Mouse (Mus musculus) embryo, embryonic 9.5 days (tissue): ENCODE results near the gene Tmem50b.
"Not testable (repeated sequence)": the region's sequence is repeated elsewhere in the genome, so short reads cannot be mapped to it uniquely, and the experiment has no call there.

Source experiments
- DNase-seq: peaks from one replicate; pipeline ENCODE4 v3.0.0-alpha.2; 2017; ENCODE audit errors: extremely low spot score

Gene Tmem50b

DNA sequence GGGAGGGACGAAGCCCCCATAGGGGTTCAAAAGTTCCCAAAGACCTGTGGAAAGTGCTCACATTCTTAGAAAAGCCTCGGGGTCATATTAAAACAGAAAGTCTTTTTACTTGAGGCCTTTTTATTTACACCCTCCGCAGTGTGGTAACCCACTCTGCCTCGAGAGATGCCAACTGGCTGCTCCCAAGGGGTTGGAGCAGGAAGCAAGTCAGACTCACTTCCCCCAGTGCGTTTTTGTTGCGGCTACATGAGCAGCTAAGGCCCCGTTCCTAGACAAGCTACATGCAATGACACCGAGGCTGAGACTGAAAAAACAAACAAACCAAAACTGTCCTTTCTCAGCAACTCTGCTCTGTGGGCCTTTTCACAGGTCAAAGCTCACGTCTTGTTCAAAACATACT lies 59.1 kb downstream of the Tmem50b start:
- no peak for DNase-seq

DNA sequence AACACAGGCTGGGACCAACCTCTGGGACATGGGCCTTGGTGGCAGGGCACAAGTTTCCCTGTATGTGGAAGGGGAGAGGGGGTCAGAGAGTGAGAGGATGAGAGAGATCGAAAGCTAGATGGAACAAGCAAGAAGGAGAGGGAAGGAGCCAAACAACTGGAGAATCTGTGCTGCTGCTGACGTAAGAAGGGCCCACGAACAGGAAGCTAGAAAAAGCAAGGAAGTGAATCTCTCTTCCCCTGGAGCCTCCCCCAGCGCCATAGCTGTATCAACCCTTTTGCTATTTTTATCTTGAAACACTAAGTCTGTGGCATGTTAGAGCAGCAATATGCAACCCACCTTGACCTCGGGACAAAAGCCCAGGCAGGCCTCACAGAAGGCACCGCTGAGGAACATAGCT lies 59.5 kb downstream of the Tmem50b start:
- DNase-seq: no peak

DNA sequence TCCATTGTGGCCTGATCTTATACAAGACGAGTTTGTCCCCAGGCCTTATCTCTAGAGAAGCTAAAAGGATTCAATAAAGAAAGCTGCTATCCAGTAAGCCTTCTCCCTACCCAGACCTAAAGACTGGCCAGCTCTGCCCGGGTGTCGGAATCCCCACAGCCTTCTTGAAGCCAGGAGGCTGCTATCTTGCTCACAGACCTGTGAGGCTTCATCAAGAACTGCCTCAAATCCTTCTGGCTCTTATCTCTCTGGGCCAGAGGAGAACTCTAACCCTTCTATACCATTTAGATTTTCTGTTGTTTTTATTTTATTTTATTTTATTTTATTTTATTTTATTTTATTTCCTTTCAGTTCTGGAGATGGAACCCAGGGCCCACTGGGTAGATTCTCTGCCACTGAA lies 60.5 kb downstream of the Tmem50b start:
- DNase-seq: no peak

DNA sequence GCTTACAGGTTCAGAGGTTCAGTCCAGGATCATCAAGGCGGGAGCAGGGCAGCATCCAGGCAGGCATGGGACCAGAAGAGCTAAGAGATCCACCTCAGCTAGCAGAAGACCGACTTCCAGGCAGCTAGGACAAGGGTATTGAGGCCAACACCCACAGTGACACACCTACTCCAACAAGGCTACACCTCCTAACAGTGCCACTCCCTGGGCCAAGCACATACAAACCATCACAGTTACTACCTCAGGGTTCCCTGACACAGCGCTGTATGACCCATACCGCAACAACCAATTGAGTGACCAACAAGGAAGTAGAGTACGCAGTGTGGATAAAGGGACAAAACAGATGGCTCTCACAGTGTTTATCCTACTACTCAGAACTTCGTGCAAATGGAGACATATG lies 61.2 kb downstream of the Tmem50b start:
- DNase-seq: no peak

DNA sequence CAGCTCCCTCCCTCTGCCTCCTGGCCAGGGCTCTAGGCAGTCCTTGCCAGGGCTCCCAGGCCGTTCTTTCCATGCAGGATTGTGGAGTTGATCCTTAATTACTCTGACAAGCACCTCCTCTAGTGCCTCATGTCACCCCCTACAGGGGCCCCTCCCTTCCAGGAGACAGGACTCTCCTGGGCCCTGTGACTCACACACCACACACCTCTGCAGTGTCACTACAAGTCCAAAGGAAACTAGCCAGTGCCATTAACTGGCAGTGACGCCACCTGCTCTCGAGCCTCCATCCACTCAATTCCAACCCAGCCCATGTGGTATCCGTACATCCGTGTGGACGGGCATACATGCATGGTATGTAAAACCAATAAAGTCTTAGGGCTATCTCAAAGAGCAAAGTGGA lies 62.7 kb downstream of the Tmem50b start:
- DNase-seq: no peak

DNA sequence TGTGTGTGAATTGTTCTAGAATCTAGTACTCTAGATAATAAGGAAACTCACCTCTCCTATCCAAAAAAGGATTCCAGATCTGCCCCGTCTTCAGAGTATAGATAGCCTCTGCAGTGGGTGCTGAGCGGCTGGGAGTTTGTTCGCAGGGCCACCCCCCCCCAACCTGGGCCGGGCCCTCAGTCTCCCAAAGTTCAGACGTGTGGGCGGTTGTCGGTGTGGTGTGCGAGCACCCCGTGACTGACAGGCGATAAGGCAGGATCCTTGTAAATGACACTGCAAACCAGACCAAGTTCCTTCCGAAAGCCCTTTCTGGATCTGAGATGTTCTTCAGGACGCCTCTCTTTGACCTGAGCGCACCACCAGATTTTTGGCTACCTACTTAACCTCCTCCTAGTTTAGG lies 63.1 kb downstream of the Tmem50b start:
- peak; percentile 92 for DNase-seq

DNA sequence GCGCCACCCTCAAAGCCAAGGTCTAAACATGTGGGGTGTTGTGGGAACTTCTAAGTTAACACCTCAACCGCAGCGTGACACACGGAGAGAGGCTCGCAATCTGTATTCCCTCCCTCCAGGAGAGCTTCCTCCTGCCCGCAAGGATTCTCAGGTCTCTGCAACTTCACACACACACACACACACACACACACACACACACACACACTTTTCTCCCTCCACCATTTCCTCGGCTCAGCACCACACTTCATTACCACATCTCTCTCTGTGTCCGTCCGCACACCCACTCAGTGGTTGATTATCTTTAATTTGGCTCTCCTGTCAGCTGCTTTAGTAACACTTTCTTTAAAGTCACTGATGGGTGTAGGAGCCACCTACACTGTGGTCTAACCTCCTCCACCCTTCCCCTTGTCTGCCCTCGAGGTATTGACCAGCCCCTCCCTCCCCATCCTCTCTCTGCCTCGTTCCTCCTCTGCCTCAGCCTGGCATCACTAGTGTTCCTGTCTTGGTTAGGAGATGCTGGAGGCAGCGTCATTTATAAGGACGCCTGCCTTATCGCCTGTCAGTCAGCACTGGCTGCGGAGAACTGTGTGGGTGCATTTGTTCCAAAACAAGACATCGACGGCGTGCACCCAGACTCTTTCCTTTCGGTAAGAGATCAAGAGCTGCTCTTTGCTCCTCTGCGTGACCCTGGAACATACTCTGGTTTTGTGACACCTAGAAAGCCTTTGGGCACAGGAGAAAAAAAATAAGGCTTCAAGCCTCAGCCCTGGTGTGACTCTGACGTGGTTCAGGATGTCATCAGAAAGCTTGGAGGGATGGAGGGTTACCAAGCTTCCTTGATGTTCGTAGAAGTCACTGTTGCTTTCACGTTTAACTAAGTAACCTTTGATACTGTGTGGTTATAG lies 64.3 kb downstream of the Tmem50b start:
- no peak for DNase-seq

DNA sequence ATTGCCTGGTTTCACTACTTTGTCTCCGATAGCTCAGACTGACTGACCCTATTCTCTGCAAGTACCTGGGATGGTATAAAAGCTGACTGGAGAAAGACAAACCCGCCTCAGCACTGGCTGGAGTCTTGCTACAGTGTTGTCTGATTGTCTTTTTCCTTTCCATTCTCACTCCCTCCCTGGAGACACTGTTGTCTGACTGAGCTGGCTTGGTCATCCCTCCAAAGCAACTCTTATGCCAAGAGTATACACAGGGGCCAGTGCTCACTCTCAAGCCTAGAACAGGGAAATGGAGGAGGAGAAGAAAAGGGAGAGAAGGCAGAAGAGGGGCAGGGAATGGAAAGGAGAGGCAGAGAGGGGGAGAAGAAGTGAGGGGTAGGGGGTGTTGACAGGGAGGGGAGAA lies 65.2 kb downstream of the Tmem50b start:
- no peak for DNase-seq

DNA sequence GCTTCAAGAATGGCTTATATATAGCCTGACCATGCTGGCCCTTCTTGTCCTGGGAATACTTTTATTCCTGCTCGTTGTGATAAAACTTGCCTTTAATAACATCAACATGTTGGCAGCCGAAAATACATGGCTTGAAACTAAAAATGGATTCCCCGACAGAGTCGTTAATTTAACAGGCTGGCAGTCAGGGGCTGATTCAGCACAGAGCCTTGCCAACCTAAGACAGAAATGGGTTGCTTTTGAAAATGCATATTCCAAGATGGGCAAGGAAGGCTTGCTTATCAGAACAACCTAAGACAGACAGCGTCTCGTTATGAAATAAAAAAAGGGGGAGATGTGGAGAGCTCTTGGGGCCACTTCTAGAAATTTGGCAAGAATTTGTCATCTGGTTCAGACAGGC lies 65.7 kb downstream of the Tmem50b start:
- DNase-seq: no peak

DNA sequence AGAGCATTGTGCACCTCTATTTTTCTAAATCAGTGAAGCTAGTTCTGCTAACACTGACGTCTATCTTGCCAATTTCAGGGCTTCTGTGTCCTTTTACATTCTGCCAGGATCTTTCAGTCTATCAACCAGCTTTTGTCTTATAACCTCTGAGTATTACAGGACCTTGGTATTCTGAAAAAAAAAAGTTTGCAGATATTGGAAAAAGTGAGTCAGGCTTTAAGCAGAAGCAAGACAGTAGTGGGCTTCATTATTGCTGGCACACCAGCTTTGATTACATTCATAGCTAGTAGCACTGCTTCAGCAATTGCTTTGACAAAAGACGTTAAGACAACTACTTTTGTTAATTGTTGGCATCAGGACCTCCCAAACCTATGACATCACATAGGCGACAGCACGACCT lies 66.8 kb downstream of the Tmem50b start:
- not testable (repeated sequence) for DNase-seq

DNA sequence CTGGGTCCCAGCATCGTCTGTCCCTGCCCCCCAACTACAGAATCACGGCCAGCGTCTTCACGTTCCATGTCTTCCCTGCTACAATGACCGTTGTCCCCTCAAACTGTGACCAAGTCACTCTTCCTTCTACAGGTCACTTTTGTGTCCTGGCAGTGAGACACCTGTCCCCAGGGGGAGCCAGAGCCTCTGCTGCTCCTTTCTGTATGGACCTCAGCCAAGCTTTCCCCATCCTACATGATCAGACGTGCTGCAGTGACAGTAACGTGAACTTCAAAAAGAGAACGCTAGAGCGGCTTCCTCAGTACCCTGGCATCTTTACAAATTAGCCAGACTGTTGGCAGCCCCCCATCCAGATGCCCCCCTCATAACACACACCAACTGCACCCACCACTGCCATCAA lies 69.0 kb downstream of the Tmem50b start:
- no peak for DNase-seq

DNA sequence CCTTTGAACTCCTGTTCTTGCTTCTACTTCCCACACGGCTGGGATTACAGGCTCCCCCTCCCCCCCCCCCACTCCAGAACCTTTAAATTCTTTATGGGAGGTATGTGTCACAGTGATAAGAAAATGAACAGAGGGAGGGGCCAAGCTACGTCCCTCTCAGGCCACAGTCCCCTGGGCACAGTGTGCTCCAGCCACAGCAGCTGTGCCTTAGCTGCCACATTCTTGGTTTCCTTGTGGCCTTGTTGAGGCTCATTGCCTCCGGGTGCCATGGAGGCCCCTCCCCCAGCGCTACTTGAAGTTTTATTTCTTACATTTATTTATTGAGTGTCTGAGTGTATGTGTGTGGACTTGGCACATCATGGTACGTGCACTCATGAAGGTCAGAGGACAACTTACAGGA lies 70.1 kb downstream of the Tmem50b start:
- no peak for DNase-seq

DNA sequence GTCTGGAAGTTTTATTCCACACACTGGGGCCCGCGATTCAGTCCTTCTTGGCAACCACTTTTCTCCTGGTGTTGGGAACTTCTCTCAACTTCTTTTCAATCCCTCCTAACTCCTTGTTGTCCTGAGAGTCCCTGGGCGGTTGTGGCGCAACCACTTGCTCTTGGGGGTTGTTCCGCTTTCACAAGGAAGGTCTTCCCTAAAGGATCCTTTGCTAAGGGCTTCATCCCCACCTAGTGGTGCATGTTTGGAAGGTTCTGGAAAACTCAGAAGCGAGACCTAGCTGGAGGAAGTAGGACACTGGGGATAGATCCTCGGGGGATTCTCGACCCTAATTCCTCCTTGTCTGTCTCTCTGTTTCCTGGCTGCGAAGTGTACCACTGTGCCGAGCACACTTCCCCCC lies 70.5 kb downstream of the Tmem50b start:
- DNase-seq: no peak

DNA sequence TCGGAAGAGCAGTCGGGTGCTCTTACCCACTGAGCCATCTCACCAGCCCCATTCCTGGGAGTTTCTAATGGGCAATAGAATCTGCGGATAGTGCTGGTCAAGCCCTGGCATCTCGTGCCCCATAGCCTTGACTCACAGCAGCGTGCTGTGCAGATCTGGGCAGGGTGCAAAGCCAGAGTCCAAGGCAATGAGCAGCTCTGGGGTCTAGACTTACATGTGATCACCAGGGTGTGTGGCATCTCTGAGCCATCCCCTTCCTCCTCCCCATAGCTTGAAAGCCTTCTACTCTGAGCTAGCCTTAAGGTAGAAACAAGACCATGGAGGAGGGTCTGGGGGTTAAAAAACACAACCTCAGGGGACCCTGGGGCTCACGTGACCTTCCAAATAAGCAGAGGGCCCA lies 71.3 kb downstream of the Tmem50b start:
- no peak for DNase-seq
